Mouse (Mus musculus) ES-Bruce4 (cell line): ENCODE data around the gene Ercc6l2. TPM values are rescaled to one million over a fixed set of nuclear protein-coding genes. Genes with fewer than 3 reads are reported as not detected.

ENCODE experiments used
- H3K27ac ChIP-seq: 2 replicates; pipeline ENCODE4 v1.5.1; 2012; ENCODE audit warnings: low read length, inconsistent platforms; ENCODE audit not compliant: insufficient read depth
- H3K27me3 ChIP-seq: 2 replicates; pipeline ENCODE4 v1.6.1; 2012; ENCODE audit warnings: mild to moderate bottlenecking, low read length, inconsistent platforms; ENCODE audit not compliant: control insufficient read depth, poor library complexity, insufficient read depth, severe bottlenecking
- H3K36me3 ChIP-seq: 2 replicates; pipeline ENCODE4 v1.6.1; 2012; ENCODE audit warnings: inconsistent platforms, mild to moderate bottlenecking, low read length, moderate library complexity; ENCODE audit not compliant: control insufficient read depth, poor library complexity, insufficient read depth, severe bottlenecking
- H3K4me1 ChIP-seq: one replicate; pipeline ENCODE4 v1.8.1; 2011; ENCODE audit warnings: low read length; ENCODE audit not compliant: control insufficient read depth, insufficient read depth
- H3K4me3 ChIP-seq: 2 replicates; pipeline ENCODE4 v1.5.1; 2011; ENCODE audit warnings: low read depth, mild to moderate bottlenecking, low read length
- H3K9ac ChIP-seq: 2 replicates; pipeline ENCODE4 v1.6.1; 2012; ENCODE audit warnings: low read depth, mild to moderate bottlenecking, inconsistent platforms; ENCODE audit not compliant: poor library complexity, severe bottlenecking
- H3K9me3 ChIP-seq: replicated peaks from 2 replicates; pipeline ENCODE4 v1.6.1; 2012; ENCODE audit warnings: mild to moderate bottlenecking, low read length, inconsistent platforms; ENCODE audit not compliant: control insufficient read depth, poor library complexity, insufficient read depth, severe bottlenecking
- CTCF ChIP-seq: IDR thresholded peaks from one replicate; pipeline ENCODE4 v1.8.1; 2011; ENCODE audit warnings: low read depth, low read length
- EP300 ChIP-seq: IDR thresholded peaks from 2 replicates; pipeline ENCODE4 v1.6.1; 2011; ENCODE audit warnings: low read depth, low read length; ENCODE audit not compliant: insufficient read depth
- POLR2A ChIP-seq: IDR thresholded peaks from one replicate; pipeline ENCODE4 v1.8.1; 2011; ENCODE audit warnings: low read length; ENCODE audit not compliant: insufficient read depth
- polyA plus RNA-seq: library from polyadenylated mRNA; stranded (reverse); fragments of >200 nt; gene quantifications from 2 replicates; pipeline ENCODE4 v1.2.4, GENCODE M21; 2011; ENCODE audit warnings: low read depth; ENCODE audit not compliant: missing spikeins, insufficient read depth, insufficient read length

The Ercc6l2 gene
- polyA plus RNA-seq, 1 experiment: 46.6 TPM

DNA sequence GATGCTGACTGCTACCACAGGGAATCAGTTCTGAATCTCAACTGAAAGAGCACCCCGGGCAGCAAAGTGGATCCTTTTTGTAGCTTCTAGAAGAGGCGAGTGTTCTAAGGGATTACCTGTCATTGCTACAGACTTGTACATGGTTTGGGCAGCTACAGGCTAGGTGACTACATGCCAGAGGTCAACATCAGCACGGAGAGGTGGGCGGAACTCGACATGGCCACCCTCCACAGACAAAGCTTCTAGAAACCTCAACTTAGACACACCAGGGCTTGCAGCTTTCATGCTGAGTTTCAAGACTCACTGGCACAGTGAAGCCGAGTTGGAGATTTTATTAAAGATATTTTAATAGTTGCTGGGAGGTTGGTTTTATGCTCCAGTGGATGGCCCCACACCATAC is 98.1 kb downstream of the Ercc6l2 start:
- H3K27me3 ChIP-seq: no peaks in the 10 kb centered on the region
- TF ChIP-seq EP300: no peak
- TF ChIP-seq POLR2A: no peak
- no peak for TF ChIP-seq CTCF
- no peak overlapping the region for H3K9ac ChIP-seq
- no peak overlapping the region for H3K27ac ChIP-seq
- H3K36me3 ChIP-seq: no peaks in the 10 kb centered on the region
- H3K9me3 ChIP-seq: no peaks in the 10 kb centered on the region
- peaks cover 3% of the 10 kb centered on the region for H3K4me1 ChIP-seq
- no peak overlapping the region for H3K4me3 ChIP-seq

DNA sequence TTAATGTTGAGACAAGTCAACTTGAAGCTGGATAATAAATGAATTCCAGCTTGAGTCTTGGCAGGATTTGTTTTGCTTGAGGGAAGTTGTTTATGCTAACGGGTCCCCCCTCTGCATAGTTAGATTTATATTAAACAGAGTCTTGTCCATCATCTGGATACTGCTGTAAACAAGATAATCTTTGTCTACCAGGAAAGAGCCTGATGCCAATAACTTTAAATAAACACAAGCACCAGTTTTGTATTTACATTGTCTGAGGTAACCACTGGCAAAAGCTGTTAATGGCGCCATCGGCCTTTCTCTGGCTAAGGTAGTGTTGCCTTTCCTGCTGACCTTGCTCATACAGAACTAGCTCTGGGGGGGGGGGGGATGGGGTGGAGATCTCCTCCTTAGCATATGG is 100.1 kb downstream of the Ercc6l2 start:
- no peaks in the 10 kb centered on the region for H3K9me3 ChIP-seq
- H3K27ac ChIP-seq: no peak overlapping the region
- no peaks in the 10 kb centered on the region for H3K36me3 ChIP-seq
- no peak overlapping the region for H3K4me3 ChIP-seq
- peaks cover 3% of the 10 kb centered on the region for H3K4me1 ChIP-seq
- H3K27me3 ChIP-seq: no peaks in the 10 kb centered on the region
- no peak overlapping the region for H3K9ac ChIP-seq
- TF ChIP-seq CTCF (no peak), EP300 (no peak), POLR2A (no peak)

DNA sequence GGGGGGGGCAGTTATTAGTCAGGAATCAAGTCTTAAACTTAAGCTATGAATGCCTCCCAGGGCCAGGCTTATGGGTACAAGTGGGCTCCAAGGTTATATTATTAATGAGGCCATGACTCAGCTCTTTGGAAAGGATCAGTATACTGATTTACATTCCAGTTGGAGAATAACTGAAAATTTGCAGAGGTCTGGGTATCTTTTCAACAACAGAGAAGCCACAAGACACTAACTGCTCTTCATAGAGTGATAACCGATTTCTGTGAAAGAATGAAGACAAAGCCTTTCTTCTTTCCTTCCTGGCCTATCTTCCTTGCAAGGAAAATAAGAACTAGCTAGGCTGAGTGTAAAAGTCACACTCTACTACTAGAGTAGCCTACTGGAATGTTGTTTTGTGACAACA is 100.6 kb downstream of the Ercc6l2 start:
- Histone ChIP-seq H3K36me3 (no peaks in the 10 kb centered on the region), H3K9me3 (no peaks in the 10 kb centered on the region), H3K4me1 (peaks cover 3% of the 10 kb centered on the region), H3K27me3 (no peaks in the 10 kb centered on the region), H3K4me3 (no peak overlapping the region), H3K9ac (no peak overlapping the region), H3K27ac (peak overlapping the region; percentile 51; the same call in 1 of the 2 replicates)
- TF ChIP-seq CTCF: no peak
- no peak for TF ChIP-seq EP300

DNA sequence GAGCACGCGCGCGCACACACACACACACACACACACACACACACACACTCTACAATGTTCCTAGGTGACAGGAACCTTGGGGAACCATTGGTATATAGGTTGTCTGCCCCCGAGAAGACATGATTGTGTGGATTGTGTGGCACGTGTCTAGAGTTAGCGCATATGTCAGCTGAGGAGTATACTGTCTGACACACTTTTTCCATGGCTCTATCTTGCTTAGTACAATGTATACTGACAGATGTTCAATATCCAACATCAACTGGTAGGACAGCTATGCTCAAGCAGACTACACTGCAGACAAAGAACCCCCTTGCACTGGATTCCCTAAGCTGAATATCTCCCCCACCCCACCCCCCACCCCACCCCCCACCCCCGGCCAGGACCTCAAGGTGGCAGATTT is 101.5 kb downstream of the Ercc6l2 start:
- Histone ChIP-seq H3K9ac (no peak overlapping the region), H3K36me3 (no peaks in the 10 kb centered on the region), H3K27ac (no peak overlapping the region), H3K4me3 (no peak overlapping the region), H3K4me1 (peaks cover 3% of the 10 kb centered on the region), H3K27me3 (no peaks in the 10 kb centered on the region), H3K9me3 (no peaks in the 10 kb centered on the region)
- TF ChIP-seq POLR2A (no peak), EP300 (no peak), CTCF (no peak)

DNA sequence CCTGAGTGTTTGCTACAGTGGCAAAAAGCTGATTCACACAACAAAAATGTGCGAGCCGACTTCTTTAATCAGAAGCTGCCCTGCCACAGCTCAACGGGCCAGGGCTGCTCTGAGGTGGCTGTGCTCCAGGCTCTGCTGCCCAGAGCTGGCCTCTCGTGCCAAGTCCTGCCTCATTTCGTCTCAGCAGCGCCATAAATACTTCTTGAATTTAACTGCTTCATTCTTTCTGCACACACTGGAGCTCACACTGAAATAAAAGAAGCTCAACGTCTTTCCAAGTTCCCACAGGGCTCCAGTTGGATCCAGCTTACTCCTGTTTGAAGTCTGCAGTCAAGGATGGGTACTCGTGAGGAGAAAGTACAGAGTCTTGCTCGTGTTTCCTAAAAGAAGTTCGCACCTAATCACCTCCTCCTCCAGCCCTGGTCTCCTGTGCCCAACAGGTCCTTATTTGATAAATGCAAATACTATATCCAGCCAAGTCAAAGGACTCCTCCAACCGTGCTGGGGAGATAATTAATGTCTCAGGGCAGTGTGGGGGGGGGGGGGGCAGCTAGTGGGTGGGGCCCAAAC is 102.2 kb downstream of the Ercc6l2 start:
- no peak for TF ChIP-seq CTCF
- TF ChIP-seq POLR2A: no peak
- TF ChIP-seq EP300: no peak
- H3K4me1 ChIP-seq: peaks cover 3% of the 10 kb centered on the region
- no peak overlapping the region for H3K27ac ChIP-seq
- H3K9me3 ChIP-seq: 0 out of 2 replicates have a peak, but pooled peaks cover 2% of the 10 kb centered on the region
- H3K4me3 ChIP-seq: no peak overlapping the region
- no peak overlapping the region for H3K9ac ChIP-seq
- no peaks in the 10 kb centered on the region for H3K36me3 ChIP-seq
- H3K27me3 ChIP-seq: no peaks in the 10 kb centered on the region

DNA sequence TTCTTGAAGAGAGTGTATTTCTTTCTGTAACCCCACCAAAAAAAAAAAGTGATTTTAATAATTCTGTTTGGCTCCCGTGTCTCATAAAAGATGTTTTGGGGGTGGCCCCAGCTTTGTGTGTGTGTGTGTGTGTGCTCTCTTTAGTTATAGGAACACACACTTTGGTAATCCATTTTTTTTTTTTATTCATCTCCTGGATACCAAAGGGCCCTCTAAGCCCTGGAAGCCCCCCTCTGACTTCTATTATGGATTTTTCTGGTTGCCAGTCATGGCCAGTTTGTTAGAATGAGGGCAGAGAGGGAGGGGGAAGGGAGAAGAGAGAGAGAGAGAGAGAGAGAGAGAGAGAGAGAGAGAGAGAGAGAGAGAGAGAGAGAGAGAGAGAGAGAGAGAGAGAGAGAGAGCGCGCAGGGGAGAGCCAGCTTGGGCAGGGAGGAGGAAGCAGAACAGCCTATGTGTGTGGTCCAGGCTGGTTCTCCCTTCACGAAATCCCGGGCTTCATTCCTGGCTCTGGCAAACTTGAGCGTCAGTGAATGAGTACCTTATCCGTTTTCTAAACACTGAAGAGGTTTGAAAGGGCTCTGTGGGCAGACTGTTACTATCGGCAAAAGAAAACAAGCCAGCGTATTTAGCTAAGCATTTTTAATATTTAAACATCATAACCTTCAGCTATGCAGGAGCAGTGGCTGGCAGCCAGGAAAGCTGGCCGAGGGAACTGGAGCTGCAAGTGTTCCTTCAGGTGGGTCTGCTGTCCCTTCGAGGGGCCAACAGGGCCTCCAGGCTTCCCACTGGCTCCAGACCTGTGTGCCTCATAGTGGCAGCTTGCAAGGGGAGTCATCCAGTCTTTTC is 103.0 kb downstream of the Ercc6l2 start:
- Histone ChIP-seq H3K4me1 (peaks cover 3% of the 10 kb centered on the region), H3K9me3 (0 out of 2 replicates have a peak, but pooled peaks cover 2% of the 10 kb centered on the region), H3K9ac (peak overlapping the region; percentile 50; the same call in 1 of the 2 replicates), H3K27me3 (no peaks in the 10 kb centered on the region), H3K27ac (no peak overlapping the region), H3K36me3 (no peaks in the 10 kb centered on the region), H3K4me3 (no peak overlapping the region)
- TF ChIP-seq CTCF: no peak
- TF ChIP-seq POLR2A: no peak
- no peak for TF ChIP-seq EP300
